Mouse (Mus musculus): ENCODE measurements around the gene Ipo8. TPM values are rescaled to one million over a fixed set of nuclear protein-coding genes. Genes with fewer than 3 reads are reported as not detected.

Gene Ipo8
- total and polyA plus RNA-seq, 3 experiments, result 23.4 to 28.3 TPM; not detected in 1

DNA sequence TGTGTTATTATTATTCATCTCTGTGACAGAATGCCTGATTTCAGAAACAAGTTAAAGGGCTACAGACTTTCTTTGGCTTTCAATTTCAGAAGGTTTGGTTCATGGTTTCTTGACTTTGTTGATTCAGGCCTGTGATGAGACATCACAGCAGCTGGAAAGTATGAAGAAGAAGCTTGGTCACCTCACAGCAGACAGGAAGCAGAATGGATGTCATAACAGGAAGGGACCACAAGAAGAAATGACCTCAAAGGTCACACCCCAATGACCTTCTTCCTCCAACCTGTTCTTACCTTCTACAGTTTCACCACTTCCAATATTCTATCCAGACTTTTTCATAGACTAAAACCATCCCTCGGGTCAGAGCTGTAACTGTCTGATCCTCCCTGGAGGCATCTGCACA lies 94.9 kb downstream of the Ipo8 start:
- H3K79me2 ChIP-seq (ENCODE audit: control insufficient read depth, insufficient read depth, low read length, poor library complexity), result no peaks in the 10 kb centered on the region
- peaks cover 0 to 3% of the 10 kb centered on the region in 2 experiments; a peak in 3 of 4 replicates for H3K27me3 ChIP-seq (ENCODE audit: control insufficient read depth in 1 of 2, insufficient read depth in 2 of 2, low read length in 2 of 2)
- H3K4me3 ChIP-seq (ENCODE audit: control insufficient read depth in 1 of 2, insufficient read depth in 1 of 2, low read depth in 2 of 2, low read length in 2 of 2), result no peak overlapping the region
- no peak overlapping the region for H3K9ac ChIP-seq (ENCODE audit: control insufficient read depth, low read depth, low read length, poor library complexity, severe bottlenecking)
- H3K4me1 ChIP-seq (ENCODE audit: control insufficient read depth in 1 of 2, insufficient read depth in 2 of 2, low read length in 2 of 2), result no peaks in the 10 kb centered on the region
- no peak for DNase-seq (ENCODE audit: low read depth, low spot score)
- H3K9me3 ChIP-seq (replicated peaks; ENCODE audit: insufficient read depth, low read length), result no peaks in the 10 kb centered on the region
- H3K27ac ChIP-seq (ENCODE audit: control insufficient read depth, low read depth, low read length), result no peak overlapping the region
- H3K36me3 ChIP-seq (ENCODE audit: control insufficient read depth in 1 of 2, insufficient read depth in 2 of 2, low read length in 2 of 2), result no peaks in the 10 kb centered on the region
- TF ChIP-seq ZKSCAN1 (IDR thresholded peaks at IDR 0.05; ENCODE audit: low read depth, low read length), result no peak
- no peak for TF ChIP-seq BHLHE40 (IDR thresholded peaks at IDR 0.05; ENCODE audit: borderline replicate concordance, low read depth, low read length)
- TF ChIP-seq ZMIZ1 (IDR thresholded peaks at IDR 0.05; ENCODE audit: low read depth, low read length), result no peak
- no peak for TF ChIP-seq GATA1 (IDR thresholded peaks at IDR 0.05; ENCODE audit: low read depth, low read length)
- no peak for TF ChIP-seq ETS1 (IDR thresholded peaks at IDR 0.05; ENCODE audit: low read depth, low read length)
- TF ChIP-seq POLR2AphosphoS2 (IDR thresholded peaks at IDR 0.05; ENCODE audit: low read length), result no peak
- TF ChIP-seq KAT2A (conservative IDR thresholded peaks at IDR 0.05; ENCODE audit: low read depth, low read length), result no peak
- TF ChIP-seq ELF1 (IDR thresholded peaks at IDR 0.05; ENCODE audit: low read depth, low read length), result no peak
- TF ChIP-seq CTCF (IDR thresholded peaks at IDR 0.05 in 2 of 3, conservative IDR thresholded peaks at IDR 0.05 in 1 of 3; ENCODE audit: control insufficient read depth in 1 of 3, insufficient read depth in 1 of 3, low read depth in 2 of 3, low read length in 3 of 3, poor library complexity in 1 of 3, severe bottlenecking in 1 of 3), result no peak
- no peak for TF ChIP-seq UBTF (IDR thresholded peaks at IDR 0.05; ENCODE audit: borderline replicate concordance, insufficient read depth, low read depth, low read length)

DNA sequence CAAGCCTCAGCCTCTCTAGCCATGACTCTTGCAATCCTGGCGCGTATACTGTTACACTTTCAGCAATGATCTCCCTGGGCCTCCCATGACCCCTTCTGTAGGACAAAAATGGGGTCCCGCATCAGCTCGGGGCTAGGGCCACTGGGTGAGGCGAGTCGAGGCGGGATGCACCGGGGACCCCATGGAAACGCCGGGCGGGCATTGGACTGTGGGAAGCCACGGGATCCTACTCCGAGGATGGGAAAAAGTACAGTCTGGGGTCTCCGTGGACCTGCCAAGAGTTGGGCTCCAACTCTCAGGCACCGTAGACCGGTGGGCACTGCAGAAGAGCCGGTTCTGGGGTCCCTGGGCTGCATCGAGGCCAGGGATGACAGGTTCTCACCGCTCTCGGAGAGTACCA lies 97.3 kb downstream of the Ipo8 start:
- Histone ChIP-seq H3K4me3 (ENCODE audit: control insufficient read depth in 1 of 2, insufficient read depth in 1 of 2, low read depth in 2 of 2, low read length in 2 of 2) (no peak overlapping the region), H3K9ac (ENCODE audit: control insufficient read depth, low read depth, low read length, poor library complexity, severe bottlenecking) (no peak overlapping the region), H3K27ac (ENCODE audit: control insufficient read depth, low read depth, low read length) (no peak overlapping the region), H3K79me2 (ENCODE audit: control insufficient read depth, insufficient read depth, low read length, poor library complexity) (no peaks in the 10 kb centered on the region), H3K36me3 (ENCODE audit: control insufficient read depth in 1 of 2, insufficient read depth in 2 of 2, low read length in 2 of 2) (no peaks in the 10 kb centered on the region), H3K27me3 (ENCODE audit: control insufficient read depth in 1 of 2, insufficient read depth in 2 of 2, low read length in 2 of 2) (peaks cover 0 to 1% of the 10 kb centered on the region in 2 experiments; a peak in 3 of 4 replicates), H3K4me1 (ENCODE audit: control insufficient read depth in 1 of 2, insufficient read depth in 2 of 2, low read length in 2 of 2) (no peaks in the 10 kb centered on the region), H3K9me3 (replicated peaks; ENCODE audit: insufficient read depth, low read length) (no peaks in the 10 kb centered on the region)
- TF ChIP-seq ETS1 (IDR thresholded peaks at IDR 0.05; ENCODE audit: low read depth, low read length), result no peak
- TF ChIP-seq NELFE (IDR thresholded peaks at IDR 0.05; ENCODE audit: low read depth, low read length), result no peak
- no peak for TF ChIP-seq RCOR1 (IDR thresholded peaks at IDR 0.05; ENCODE audit: low read depth, low read length)
- no peak for TF ChIP-seq SIN3A (IDR thresholded peaks at IDR 0.05; ENCODE audit: low read length)
- TF ChIP-seq MYB (IDR thresholded peaks at IDR 0.05; ENCODE audit: low read depth, low read length), result no peak
- TF ChIP-seq POLR2AphosphoS5 (IDR thresholded peaks at IDR 0.05; ENCODE audit: borderline replicate concordance, low read depth, low read length), result no peak
- TF ChIP-seq RAD21 (IDR thresholded peaks at IDR 0.05; ENCODE audit: low read depth, low read length), result no peak
- TF ChIP-seq MAZ (IDR thresholded peaks at IDR 0.05; ENCODE audit: low read depth, low read length), result no peak
- no peak for TF ChIP-seq EP300 (IDR thresholded peaks at IDR 0.05; ENCODE audit: low read depth in 1 of 2, low read length in 2 of 2)
- TF ChIP-seq MEF2A (IDR thresholded peaks at IDR 0.05; ENCODE audit: extremely low read depth, insufficient replicate concordance, low read depth, low read length, poor library complexity, severe bottlenecking), result no peak
- TF ChIP-seq ZKSCAN1 (IDR thresholded peaks at IDR 0.05; ENCODE audit: low read depth, low read length), result no peak
- TF ChIP-seq TAL1 (IDR thresholded peaks at IDR 0.05; ENCODE audit: low read length), result no peak
- TF ChIP-seq HCFC1 (IDR thresholded peaks at IDR 0.05; ENCODE audit: low read depth, low read length), result no peak
- no peak for TF ChIP-seq BHLHE40 (IDR thresholded peaks at IDR 0.05; ENCODE audit: borderline replicate concordance, low read depth, low read length)
- no peak for DNase-seq (ENCODE audit: low read depth, low spot score)

Data from MEL (cell line).